Mouse (Mus musculus) stomach, embryonic 14.5 days (tissue): ENCODE results near the gene Phf21b. TPM values are rescaled to one million over a fixed set of nuclear protein-coding genes. Genes with fewer than 3 reads are reported as not detected.

Experiments
- polyA plus RNA-seq: library from polyadenylated mRNA; unstranded; fragments of >200 nt; fragmentation: Nextera tagmentation; extraction: Ambion mirVana; gene quantifications from 2 replicates; pipeline ENCODE4 v1.2.1, GENCODE M21; 2014

Gene Phf21b
- polyA plus RNA-seq, 1 experiment from 2014 or later: 2.8 TPM

Other genes starting within 250 kb of the Phf21b start
- 29.0 and 34.8 TPM in 2 replicates for gene Prr5, start 186.4 kb downstream of the Phf21b start, polyA plus RNA-seq
- gene Arhgap8, start 136.0 kb downstream of the Phf21b start, polyA plus RNA-seq: 12.3 and 14.2 TPM in 2 replicates
- gene Gm29666, start 64.0 kb upstream of the Phf21b start, polyA plus RNA-seq: 0.31 and 0.90 TPM in 2 replicates
- gene Nup50, start 67.4 kb upstream of the Phf21b start, polyA plus RNA-seq: 40.5 and 44.2 TPM in 2 replicates
- 8.8 and 9.4 TPM in 2 replicates for gene 5031439G07Rik, start 132.5 kb upstream of the Phf21b start, polyA plus RNA-seq
- 11.5 TPM in 2 replicates for gene Upk3a, start 161.1 kb upstream of the Phf21b start, polyA plus RNA-seq
- 30.7 and 31.8 TPM in 2 replicates for gene Fam118a, start 172.9 kb upstream of the Phf21b start, polyA plus RNA-seq